Mouse (Mus musculus) embryonic facial prominence, embryonic 12.5 days (tissue): ENCODE measurements around the gene Mapk1ip1l. TPM values are rescaled to one million over a fixed set of nuclear protein-coding genes. Genes with fewer than 3 reads are reported as not detected.

ENCODE experiments used
- ATAC-seq: fragments of 200-750 bp; cut with Nextera tagmentation; 2 replicates; pipeline ENCODE4 v1.8.0; 2017; ENCODE audit not compliant: insufficient number of reproducible peaks, insufficient read depth, low FRiP score, low TSS enrichment
- H3K27ac ChIP-seq: fragments of 300-500 bp; sonication (generic); 2 replicates; pipeline ENCODE4 v1.5.1; 2016; ENCODE audit warnings: mild to moderate bottlenecking
- H3K27me3 ChIP-seq: fragments of 300-500 bp; sonication (generic); 2 replicates; pipeline ENCODE4 v1.6.1; 2016; ENCODE audit warnings: mild to moderate bottlenecking, moderate library complexity
- H3K36me3 ChIP-seq: fragments of 300-500 bp; sonication (generic); 2 replicates; pipeline ENCODE4 v1.6.1; 2016; ENCODE audit warnings: mild to moderate bottlenecking
- H3K4me1 ChIP-seq: fragments of 300-500 bp; sonication (generic); 2 replicates; pipeline ENCODE4 v1.6.1; 2016
- H3K4me2 ChIP-seq: fragments of 300-500 bp; sonication (generic); replicated peaks from 2 replicates; pipeline ENCODE4 v1.6.1; 2016; ENCODE audit warnings: mild to moderate bottlenecking, moderate library complexity
- H3K4me3 ChIP-seq: fragments of 300-500 bp; sonication (generic); 2 replicates; pipeline ENCODE4 v1.5.1; 2016; ENCODE audit warnings: mild to moderate bottlenecking
- H3K9ac ChIP-seq: fragments of 300-500 bp; sonication (generic); 2 replicates; pipeline ENCODE4 v1.6.1; 2016; ENCODE audit warnings: mild to moderate bottlenecking, moderate library complexity
- H3K9me3 ChIP-seq: fragments of 300-500 bp; sonication (generic); 2 replicates; pipeline ENCODE4 v1.6.1; 2016; ENCODE audit warnings: mild to moderate bottlenecking, moderate library complexity
- WGBS: fragments of 180-500 bp; shearing (Covaris S2); methylation state at CpG from one replicate; pipeline ENCODE4 v1.1.7; 2016; 5-methylcytosine and 5-hydroxymethylcytosine counted together
- polyA plus RNA-seq: library from polyadenylated mRNA; unstranded; fragments of >200 nt; fragmentation: Nextera tagmentation; extraction: Ambion mirVana; gene quantifications from 2 replicates; pipeline ENCODE4 v1.2.1, GENCODE M21; 2016

The Mapk1ip1l gene
- polyA plus RNA-seq, 1 experiment from 2014 or later, result 83.7 TPM

DNA sequence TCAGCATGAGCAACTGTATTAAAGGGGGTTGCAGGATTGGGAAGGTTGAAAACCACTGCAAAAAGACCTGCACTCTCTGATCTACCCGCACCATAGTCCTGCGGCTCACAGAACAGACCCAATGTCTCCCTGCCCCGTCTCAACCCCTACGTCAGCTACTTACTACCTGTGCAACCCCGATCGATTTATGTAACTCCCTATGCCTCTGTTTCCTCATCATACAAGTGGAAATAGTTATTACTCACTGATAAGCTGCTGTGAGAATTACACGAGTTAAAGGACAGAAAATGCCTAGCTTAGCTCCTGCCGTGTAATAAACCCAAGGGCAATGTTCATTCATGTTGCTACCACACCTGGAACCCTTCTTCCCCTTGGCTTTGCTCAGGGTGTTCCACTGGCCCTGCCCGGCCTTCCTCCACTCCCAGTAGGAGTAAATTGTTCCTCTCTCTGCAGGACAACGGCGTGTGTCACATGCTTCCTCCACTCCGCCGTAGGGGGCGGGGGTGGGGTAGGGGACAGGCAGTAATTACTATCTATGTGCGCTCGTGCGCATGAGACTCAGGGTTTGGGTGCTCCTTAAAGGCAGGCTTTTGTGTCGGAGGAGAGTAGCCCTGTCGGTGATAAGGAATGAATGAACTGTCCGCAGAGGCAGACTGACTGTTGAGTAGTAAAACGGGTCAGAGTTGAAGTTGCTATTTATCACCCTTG, 66.8 kb downstream of the Mapk1ip1l start:
- no peak for ATAC-seq
- Histone ChIP-seq H3K9ac (no peak overlapping the region), H3K4me1 (0 out of 2 replicates have a peak, but pooled peaks cover 8% of the 10 kb centered on the region), H3K9me3 (no peaks in the 10 kb centered on the region), H3K4me2 (peak overlapping the region; percentile 27; the same call in 1 of the 2 replicates), H3K27me3 (no peaks in the 10 kb centered on the region), H3K27ac (no peak overlapping the region), H3K4me3 (no peak overlapping the region), H3K36me3 (no peaks in the 10 kb centered on the region)
- WGBS, result 42% methylated on average over 21 of the region's 21 CpGs

- no peak overlapping the region for H3K4me2 ChIP-seq
- H3K27me3 ChIP-seq, result no peaks in the 10 kb centered on the region
- H3K27ac ChIP-seq, result no peak overlapping the region
- 0 out of 2 replicates have a peak, but pooled peaks cover 10% of the 10 kb centered on the region for H3K4me1 ChIP-seq
- ATAC-seq, result no peak
- no peak overlapping the region for H3K4me3 ChIP-seq
- WGBS, result 67% methylated on average over 7 of the region's 7 CpGs
- H3K9ac ChIP-seq, result no peak overlapping the region
- no peaks in the 10 kb centered on the region for H3K36me3 ChIP-seq
- H3K9me3 ChIP-seq, result no peaks in the 10 kb centered on the region
These were observed 68.8 kb downstream of the Mapk1ip1l start for GRCm38 (mm10) chr14:47366881-47367321.

GRCm38 (mm10) chr14:47367461-47367860, 69.4 kb downstream of the Mapk1ip1l start, which contains the start of gene Lgals3:
TSS of gene Lgals3 (plus strand) at chr14:47367751.
- 0 out of 2 replicates have a peak, but pooled peaks cover 11% of the 10 kb centered on the region for H3K4me1 ChIP-seq
- no peak within 1 kb of the TSS for H3K9ac ChIP-seq
- 46% methylated on average over 9 of the region's 9 CpGs for WGBS
- peak; percentile 80 for ATAC-seq
- no peak within 1 kb of the TSS for H3K27ac ChIP-seq
- H3K36me3 ChIP-seq, result no peaks in the 10 kb centered on the region
- 0 out of 2 replicates have a peak within 1 kb of the TSS, but pooled peaks have one; percentile 2 for H3K4me2 ChIP-seq
- H3K4me3 ChIP-seq, result no peak within 1 kb of the TSS
- H3K27me3 ChIP-seq, result no peaks in the 10 kb centered on the region
- H3K9me3 ChIP-seq, result no peaks in the 10 kb centered on the region

GRCm38 (mm10) chr14:47369741-47370140, 71.7 kb downstream of the Mapk1ip1l start:
- no peak overlapping the region for H3K9ac ChIP-seq
- WGBS, result 88% methylated on average over 5 of the region's 5 CpGs
- peaks cover 20% of the 10 kb centered on the region for H3K4me1 ChIP-seq
- no peaks in the 10 kb centered on the region for H3K9me3 ChIP-seq
- no peak overlapping the region for H3K27ac ChIP-seq
- no peak overlapping the region for H3K4me3 ChIP-seq
- no peak for ATAC-seq
- no peaks in the 10 kb centered on the region for H3K36me3 ChIP-seq
- H3K27me3 ChIP-seq, result peaks cover 21% of the 10 kb centered on the region
- no peak overlapping the region for H3K4me2 ChIP-seq

DNA sequence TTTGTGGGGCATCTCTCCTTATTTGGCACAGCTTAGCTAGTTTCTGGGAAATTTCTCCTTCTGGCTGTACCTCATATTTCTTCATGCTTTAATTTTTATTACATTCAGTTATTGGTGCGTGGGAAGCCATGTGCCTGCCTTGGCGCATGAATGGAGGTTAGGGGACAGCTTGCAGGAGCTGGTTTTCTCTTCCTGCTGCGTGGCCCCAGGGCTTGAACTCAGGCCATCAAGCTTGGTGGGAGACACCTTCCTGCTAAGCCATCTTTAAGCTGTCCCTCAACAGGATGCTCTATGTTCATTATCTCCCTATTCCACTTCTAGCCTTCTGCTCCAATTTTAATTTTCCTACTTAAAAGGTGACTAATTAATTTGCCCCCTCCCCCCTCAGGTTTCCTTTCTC, 72.7 kb downstream of the Mapk1ip1l start:
- Histone ChIP-seq H3K27me3 (peaks cover 22% of the 10 kb centered on the region), H3K36me3 (no peaks in the 10 kb centered on the region), H3K27ac (no peak overlapping the region), H3K4me1 (peaks cover 16% of the 10 kb centered on the region), H3K9me3 (no peaks in the 10 kb centered on the region), H3K4me3 (no peak overlapping the region), H3K9ac (no peak overlapping the region), H3K4me2 (no peak overlapping the region)
- ATAC-seq, result no peak
- WGBS, result 78% methylated on average over 3 of the region's 3 CpGs

DNA sequence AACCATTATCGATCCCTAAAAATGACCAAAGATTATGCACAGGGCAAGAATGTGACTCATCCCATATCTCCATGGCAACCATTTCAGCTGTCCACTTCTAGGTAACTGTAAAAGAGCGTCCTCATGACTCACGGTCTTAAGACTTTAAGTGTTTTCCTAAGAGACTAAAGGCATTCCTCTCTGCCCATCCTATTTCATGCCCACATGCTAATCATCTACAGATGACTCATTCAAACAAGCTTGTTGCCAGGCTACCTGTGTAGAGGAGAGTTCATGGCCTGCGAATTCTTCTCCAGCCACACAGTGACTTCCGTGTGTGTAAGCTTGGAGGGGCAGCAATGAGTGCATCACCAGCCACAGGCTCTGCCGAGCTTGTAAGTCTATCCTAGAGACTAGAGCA, 73.6 kb downstream of the Mapk1ip1l start:
- Histone ChIP-seq H3K4me2 (no peak overlapping the region), H3K36me3 (no peaks in the 10 kb centered on the region), H3K4me3 (no peak overlapping the region), H3K9ac (no peak overlapping the region), H3K27ac (no peak overlapping the region), H3K4me1 (peaks cover 16% of the 10 kb centered on the region), H3K9me3 (no peaks in the 10 kb centered on the region), H3K27me3 (peaks cover 22% of the 10 kb centered on the region)
- no peak for ATAC-seq
- 56% methylated on average over 6 of the region's 6 CpGs for WGBS

Other genes starting within 250 kb of the Mapk1ip1l start
- gene Gch1, start 108.9 kb upstream of the Mapk1ip1l start, polyA plus RNA-seq, result 1.1 and 1.5 TPM in 2 replicates
- gene Wdhd1, start 21.4 kb upstream of the Mapk1ip1l start, polyA plus RNA-seq, result 45.3 and 48.7 TPM in 2 replicates
- gene Socs4, start 21.3 kb upstream of the Mapk1ip1l start, polyA plus RNA-seq, result 3.5 and 3.9 TPM in 2 replicates
- gene Lgals3, start 69.5 kb downstream of the Mapk1ip1l start, polyA plus RNA-seq, result 2.5 and 3.7 TPM in 2 replicates
- 52.7 and 57.9 TPM in 2 replicates for gene Dlgap5, start 120.1 kb downstream of the Mapk1ip1l start, polyA plus RNA-seq
- 23.5 and 26.5 TPM in 2 replicates for gene Fbxo34, start 152.2 kb downstream of the Mapk1ip1l start, polyA plus RNA-seq